Mouse (Mus musculus) liver, embryonic 14.5 days (tissue): Measurements from ENCODE around the gene Exosc5. TPM values are rescaled to one million over a fixed set of nuclear protein-coding genes. Genes with fewer than 3 reads are reported as not detected.

ENCODE experiments used
- ATAC-seq: fragments of 200-750 bp; cut with Nextera tagmentation; 2 replicates; pipeline ENCODE4 v1.8.0; 2017; ENCODE audit warnings: moderate number of reproducible peaks, mild to moderate bottlenecking, moderate library complexity; ENCODE audit not compliant: insufficient read depth
- DNase-seq, 3 experiments: peaks; one replicate each; pipeline ENCODE4 v3.0.0-alpha.2; 2012 to 2013; ENCODE audit warnings: low read depth in 3 of 3, low spot score in 3 of 3
- H3K27ac ChIP-seq: fragments of 300-500 bp; sonication (generic); 2 replicates; pipeline ENCODE4 v1.5.1; 2014; ENCODE audit warnings: moderate library complexity, mild to moderate bottlenecking, control low read depth, inconsistent platforms
- H3K27me3 ChIP-seq: fragments of 300-500 bp; sonication (generic); 2 replicates; pipeline ENCODE4 v1.6.1; 2014; ENCODE audit warnings: mild to moderate bottlenecking, low read length, moderate library complexity; ENCODE audit not compliant: control insufficient read depth, insufficient read depth
- H3K36me3 ChIP-seq: fragments of 300-500 bp; sonication (generic); replicated peaks from 2 replicates; pipeline ENCODE4 v1.6.1; 2014; ENCODE audit warnings: low read depth; ENCODE audit not compliant: control insufficient read depth, insufficient read depth
- H3K4me1 ChIP-seq, 2 experiments: fragments of 200-500 bp in 1 of 2; fragments of 300-500 bp in 1 of 2; sonication (generic) in 1 of 2; replicated peaks; 2 replicates each; pipeline ENCODE4 v1.6.1; 2012 to 2014; ENCODE audit warnings: antibody characterized with exemption in 1 of 2, inconsistent platforms in 1 of 2, low read length in 1 of 2; ENCODE audit not compliant: control insufficient read depth in 2 of 2, insufficient read depth in 2 of 2
- H3K4me2 ChIP-seq: fragments of 300-500 bp; sonication (generic); 2 replicates; pipeline ENCODE4 v1.6.1; 2014; ENCODE audit warnings: low read depth, mild to moderate bottlenecking, control low read depth, moderate library complexity
- H3K4me3 ChIP-seq, 2 experiments: fragments of 200-500 bp in 1 of 2; fragments of 300-500 bp in 1 of 2; sonication (generic) in 1 of 2; 2 replicates each; pipeline ENCODE4 v1.5.1; 2012 to 2014; ENCODE audit warnings: low read depth in 2 of 2, low read length in 2 of 2, mild to moderate bottlenecking in 2 of 2, control low read depth in 1 of 2, inconsistent platforms in 1 of 2, moderate library complexity in 1 of 2; ENCODE audit not compliant: insufficient read depth in 1 of 2
- H3K9ac ChIP-seq: fragments of 300-500 bp; sonication (generic); replicated peaks from 2 replicates; pipeline ENCODE4 v1.6.1; 2014; ENCODE audit warnings: mild to moderate bottlenecking, control low read depth, moderate library complexity
- H3K9me3 ChIP-seq: fragments of 300-500 bp; sonication (generic); 2 replicates; pipeline ENCODE4 v1.6.1; 2016; ENCODE audit warnings: low read length, mixed read lengths; ENCODE audit not compliant: control insufficient read depth
- CTCF ChIP-seq: IDR thresholded peaks from 2 replicates; pipeline ENCODE4 v1.5.1; 2016; ENCODE audit warnings: antibody characterized with exemption, low read depth, control low read depth
- EP300 ChIP-seq: IDR thresholded peaks from 2 replicates; pipeline ENCODE4 v1.6.1; 2016; ENCODE audit warnings: antibody characterized with exemption, low read depth
- WGBS: fragments of 180-500 bp; shearing (Covaris S2); extraction: QIAGEN DNeasy Blood & Tissue Kit; methylation state at CpG from one replicate; pipeline ENCODE4 v1.1.7; 2014; ENCODE audit not compliant: insufficient replicate concordance; 5-methylcytosine and 5-hydroxymethylcytosine counted together
- polyA plus RNA-seq, 2 experiments: library from polyadenylated mRNA; depleted of rRNA in 1 of 2; stranded (reverse) in 1 of 2; unstranded in 1 of 2; fragments of >200 nt; fragmentation: Nextera tagmentation in 1 of 2; extraction: Ambion mirVana in 1 of 2; gene quantifications; 2 replicates each; pipeline versions ENCODE4 v1.2.1 to v1.2.3; 2012 to 2014

Exosc5 gene
- polyA plus RNA-seq, 2 experiments = 33.7 to 48.1 TPM

- peak in 1 of 3 experiments; percentile 54 for DNase-seq
- peak; percentile 42 for ATAC-seq
- Histone ChIP-seq H3K4me3 (peak overlapping the region; percentile 63 to 94), H3K36me3 (peaks cover 7% of the 10 kb centered on the region), H3K27me3 (no peaks in the 10 kb centered on the region), H3K9ac (peak overlapping the region; percentile 81), H3K4me2 (peak overlapping the region; percentile 98), H3K9me3 (no peaks in the 10 kb centered on the region), H3K4me1 (peaks cover 19 to 31% of the 10 kb centered on the region in 2 experiments), H3K27ac (peak overlapping the region; percentile 75)
- peak; percentile 22; the same call in 1 of the 2 replicates for TF ChIP-seq EP300
- TF ChIP-seq CTCF = no peak
- WGBS = 2% methylated on average over 12 of the region's 12 CpGs
Observed at GRCm38 (mm10) chr7:25689603-25690021, 30.6 kb downstream of the Exosc5 start.

- Histone ChIP-seq H3K4me2 (peak overlapping the region; percentile 98), H3K36me3 (peaks cover 7% of the 10 kb centered on the region), H3K27ac (peak overlapping the region; percentile 75), H3K4me3 (peak overlapping the region; percentile 63 to 94), H3K27me3 (no peaks in the 10 kb centered on the region), H3K9ac (peak overlapping the region; percentile 81), H3K9me3 (no peaks in the 10 kb centered on the region), H3K4me1 (peaks cover 19 to 28% of the 10 kb centered on the region in 2 experiments)
- ATAC-seq = no peak
- 19% methylated on average over 5 of the region's 5 CpGs for WGBS
- TF ChIP-seq EP300 (no peak), CTCF (no peak)
- no peak for DNase-seq
Observed at GRCm38 (mm10) chr7:25690051-25690450, 31.1 kb downstream of the Exosc5 start.

GRCm38 (mm10) chr7:25694104-25694503, 35.1 kb downstream of the Exosc5 start:
- no peaks in the 10 kb centered on the region for H3K9me3 ChIP-seq
- 72% methylated on average over 8 of the region's 8 CpGs for WGBS
- no peak for DNase-seq
- H3K4me3 ChIP-seq = no peak overlapping the region
- no peak overlapping the region for H3K4me2 ChIP-seq
- TF ChIP-seq CTCF (no peak), EP300 (no peak)
- H3K27me3 ChIP-seq = no peaks in the 10 kb centered on the region
- no peak for ATAC-seq
- no peak overlapping the region for H3K27ac ChIP-seq
- H3K36me3 ChIP-seq = peaks cover 22% of the 10 kb centered on the region
- H3K4me1 ChIP-seq = peaks cover 10 to 20% of the 10 kb centered on the region in 2 experiments
- H3K9ac ChIP-seq = no peak overlapping the region

- Histone ChIP-seq H3K9ac (no peak overlapping the region), H3K36me3 (peaks cover 27% of the 10 kb centered on the region), H3K27ac (no peak overlapping the region), H3K4me2 (no peak overlapping the region), H3K4me3 (no peak overlapping the region), H3K27me3 (no peaks in the 10 kb centered on the region), H3K9me3 (peaks cover 2% of the 10 kb centered on the region), H3K4me1 (peaks cover 2 to 9% of the 10 kb centered on the region in 2 experiments; a peak in 3 of 4 replicates)
- 82% methylated on average over 13 of the region's 13 CpGs for WGBS
- no peak for DNase-seq
- no peak for ATAC-seq
- TF ChIP-seq CTCF = no peak
- no peak for TF ChIP-seq EP300
Observed at GRCm38 (mm10) chr7:25699851-25700250, 40.9 kb downstream of the Exosc5 start.

GRCm38 (mm10) chr7:25700732-25701131, 41.8 kb downstream of the Exosc5 start:
- Histone ChIP-seq H3K27ac (no peak overlapping the region), H3K4me2 (no peak overlapping the region), H3K4me1 (peaks cover 2 to 11% of the 10 kb centered on the region in 2 experiments), H3K9me3 (peaks cover 2% of the 10 kb centered on the region), H3K27me3 (no peaks in the 10 kb centered on the region), H3K9ac (no peak overlapping the region), H3K4me3 (no peak overlapping the region), H3K36me3 (peaks cover 27% of the 10 kb centered on the region)
- TF ChIP-seq CTCF (peak; percentile 70), EP300 (no peak)
- 84% methylated on average over 12 of the region's 12 CpGs for WGBS
- ATAC-seq (no peak), DNase-seq (no peak)
